Mouse (Mus musculus) small intestine, adult 2 months (tissue): Measurements from ENCODE around the gene Gyg.

Source experiments
- CTCF ChIP-seq: fragments of 200-500 bp; IDR thresholded peaks from 2 replicates; pipeline ENCODE4 v1.5.1; 2012; ENCODE audit warnings: low read depth, mild to moderate bottlenecking, control low read depth, inconsistent platforms, low read length, moderate library complexity, mixed read lengths; ENCODE audit not compliant: insufficient replicate concordance, insufficient read length; ENCODE audit errors: extremely low read depth
- POLR2A ChIP-seq: fragments of 200-500 bp; IDR thresholded peaks from 2 replicates; pipeline ENCODE4 v1.6.1; 2012; ENCODE audit warnings: low read depth, mild to moderate bottlenecking, control low read depth, inconsistent platforms, low read length, moderate library complexity

GRCm38 (mm10) chr3:20131350-20131720 is 23.8 kb downstream of the Gyg start:
- TF ChIP-seq CTCF: no peak
- TF ChIP-seq POLR2A: no peak
